Mouse (Mus musculus): Measurements from ENCODE around the gene Olfr460. TPM values are rescaled to one million over a fixed set of nuclear protein-coding genes. Genes with fewer than 3 reads are reported as not detected.

Gene Olfr460
- polyA plus RNA-seq (2015; fragmentation: Nextera tagmentation; extraction: Ambion mirVana), result not detected in 2 replicates

GRCm38 (mm10) chr6:40569187-40569586 lies at the start of gene Olfr460:
Olfr460 (plus strand) TSS chr6:40569487.

GRCm38 (mm10) chr6:40554950-40555349 lies 14.3 kb upstream of the Olfr460 start, which contains the start of gene Olfr461:
Olfr461 (minus strand) TSS chr6:40555050.

GRCm38 (mm10) chr6:40585645-40586044 lies 16.4 kb downstream of the Olfr460 start, which contains the start of gene Clec5a:
Clec5a (minus strand) TSS chr6:40585821.

GRCm38 (mm10) chr6:40613260-40613852 lies 44.1 kb downstream of the Olfr460 start, which contains the start of gene Tas2r138:
Tas2r138 (minus strand) TSS chr6:40613310.

Other genes starting within 250 kb of the Olfr460 start
- gene Agk, start 244.3 kb upstream of the Olfr460 start, polyA plus RNA-seq (2015; fragmentation: Nextera tagmentation; extraction: Ambion mirVana), result 18.3 and 18.6 TPM in 2 replicates
- gene E330009J07Rik, start 133.4 kb upstream of the Olfr460 start, polyA plus RNA-seq (2015; fragmentation: Nextera tagmentation; extraction: Ambion mirVana), result 3.0 and 3.3 TPM in 2 replicates
- not detected in 2 replicates for gene Wee2, start 130.4 kb upstream of the Olfr460 start, polyA plus RNA-seq (2015; fragmentation: Nextera tagmentation; extraction: Ambion mirVana)
- gene Ssbp1, start 98.1 kb upstream of the Olfr460 start, polyA plus RNA-seq (2015; fragmentation: Nextera tagmentation; extraction: Ambion mirVana), result 92.8 and 95.8 TPM in 2 replicates
- gene Tas2r137, start 78.3 kb upstream of the Olfr460 start, polyA plus RNA-seq (2015; fragmentation: Nextera tagmentation; extraction: Ambion mirVana), result not detected in 2 replicates
- not detected in 2 replicates for gene Tas2r108, start 76.0 kb upstream of the Olfr460 start, polyA plus RNA-seq (2015; fragmentation: Nextera tagmentation; extraction: Ambion mirVana)
- gene Prss37, start 50.0 kb upstream of the Olfr460 start, polyA plus RNA-seq (2015; fragmentation: Nextera tagmentation; extraction: Ambion mirVana), result not detected in 2 replicates
- not detected in 2 replicates for gene Olfr461, start 14.4 kb upstream of the Olfr460 start, polyA plus RNA-seq (2015; fragmentation: Nextera tagmentation; extraction: Ambion mirVana)
- gene Clec5a, start 16.3 kb downstream of the Olfr460 start, polyA plus RNA-seq (2015; fragmentation: Nextera tagmentation; extraction: Ambion mirVana), result 1.4 and 6.3 TPM in 2 replicates
- gene Tas2r138, start 43.8 kb downstream of the Olfr460 start, polyA plus RNA-seq (2015; fragmentation: Nextera tagmentation; extraction: Ambion mirVana), result not detected in 2 replicates
- gene Mgam, start 59.3 kb downstream of the Olfr460 start, polyA plus RNA-seq (2015; fragmentation: Nextera tagmentation; extraction: Ambion mirVana), result 0.04 TPM in 1 of 2 replicates, not detected in the other